Mouse (Mus musculus) liver, adult 2 months (tissue): ENCODE measurements around the gene Tmem156. TPM values are rescaled to one million over a fixed set of nuclear protein-coding genes. Genes with fewer than 3 reads are reported as not detected.

Experiments
- DNase-seq: peaks from one replicate; pipeline ENCODE4 v3.0.0-alpha.2; 2011; ENCODE audit warnings: low read depth, low spot score; ENCODE audit errors: extremely low read depth
- H3K27ac ChIP-seq: fragments of 200-500 bp; replicated peaks from 2 replicates; pipeline ENCODE4 v1.5.1; 2012; ENCODE audit warnings: low read depth, mild to moderate bottlenecking, control low read depth, inconsistent platforms, low read length; ENCODE audit not compliant: insufficient read depth
- H3K27me3 ChIP-seq: fragments of 200-500 bp; 2 replicates; pipeline ENCODE4 v1.6.1; 2012; ENCODE audit warnings: mild to moderate bottlenecking, moderate library complexity, low read length, inconsistent platforms; ENCODE audit not compliant: control insufficient read depth, insufficient read depth
- H3K36me3 ChIP-seq: fragments of 200-500 bp; 2 replicates; pipeline ENCODE4 v1.6.1; 2012; ENCODE audit warnings: low read length, inconsistent platforms; ENCODE audit not compliant: control insufficient read depth, insufficient read depth
- H3K4me1 ChIP-seq: fragments of 200-500 bp; 2 replicates; pipeline ENCODE4 v1.6.1; 2011; ENCODE audit warnings: low read length; ENCODE audit not compliant: control insufficient read depth, insufficient read depth
- H3K4me3 ChIP-seq: fragments of 200-500 bp; 2 replicates; pipeline ENCODE4 v1.5.1; 2011; ENCODE audit warnings: low read depth, mild to moderate bottlenecking, control low read depth, low read length, moderate library complexity; ENCODE audit not compliant: insufficient read depth
- H3K79me2 ChIP-seq: fragments of 200-500 bp; 2 replicates; pipeline ENCODE4 v1.6.1; 2012; ENCODE audit warnings: inconsistent platforms, mild to moderate bottlenecking, low read length, moderate library complexity; ENCODE audit not compliant: control insufficient read depth, insufficient read depth
- H3K9ac ChIP-seq: fragments of 200-500 bp; 2 replicates; pipeline ENCODE4 v1.6.1; 2012; ENCODE audit warnings: low read depth, mild to moderate bottlenecking, control low read depth, inconsistent platforms, low read length
- CTCF ChIP-seq: fragments of 200-500 bp; IDR thresholded peaks from 2 replicates; pipeline ENCODE4 v1.5.1; 2011; ENCODE audit warnings: low read depth, low read length, control low read depth
- POLR2A ChIP-seq: fragments of 200-500 bp; IDR thresholded peaks from 2 replicates; pipeline ENCODE4 v1.6.1; 2011; ENCODE audit warnings: low read length, control low read depth; ENCODE audit not compliant: insufficient read depth; ENCODE audit errors: extremely low read depth
- WGBS: fragments of 180-500 bp; shearing (Covaris S2); methylation state at CpG from one replicate; pipeline ENCODE4 v1.1.7; 2018; 5-methylcytosine and 5-hydroxymethylcytosine counted together
- polyA plus RNA-seq: library from polyadenylated mRNA; depleted of rRNA; stranded (reverse); fragments of >200 nt; gene quantifications from 2 replicates; pipeline ENCODE4 v1.2.3, GENCODE M21; 2012
- total RNA-seq: library from RNA; depleted of rRNA; stranded (reverse); fragments of >200 nt; gene quantifications from 2 replicates; pipeline ENCODE4 v1.2.3, GENCODE M21; 2014

Tmem156 gene
- total and polyA plus RNA-seq, 2 experiments, result 0.65 TPM; not detected in 1

DNA sequence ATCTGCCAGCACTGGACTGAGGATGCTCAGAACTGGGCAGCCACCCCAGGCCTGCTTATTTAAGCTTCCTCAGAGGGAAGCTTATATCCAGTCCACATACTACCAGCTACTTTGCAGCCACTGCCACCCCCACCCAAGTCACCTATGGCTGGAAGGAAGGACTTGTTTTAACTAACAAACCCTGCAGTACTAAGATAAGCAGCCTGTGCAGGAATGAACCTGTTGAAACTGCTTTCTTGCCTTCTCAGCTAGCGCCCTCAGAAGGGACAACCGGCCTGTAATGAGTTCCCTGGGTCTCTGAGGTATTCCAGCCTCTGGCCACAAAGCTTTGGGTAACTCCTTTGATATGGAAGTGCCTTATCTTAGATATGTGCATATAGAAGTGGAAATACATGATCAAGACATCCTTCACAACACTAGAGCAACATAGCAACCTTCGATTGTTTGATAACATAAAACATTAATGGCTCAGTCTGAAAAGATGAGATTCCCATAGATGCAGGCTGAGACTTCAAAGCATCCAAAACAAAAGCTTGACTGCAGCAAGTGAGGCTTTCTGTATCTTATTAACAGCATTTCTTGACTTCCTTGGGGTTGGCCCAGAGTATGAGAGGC lies 10.2 kb upstream of the Tmem156 start:
- TF ChIP-seq CTCF, result no peak
- H3K4me3 ChIP-seq, result no peak overlapping the region
- H3K9ac ChIP-seq, result no peak overlapping the region
- H3K4me1 ChIP-seq, result peaks cover 7% of the 10 kb centered on the region; the same call in 1 of the 2 replicates
- 89% methylated on average over 3 of the region's 3 CpGs for WGBS
- no peaks in the 10 kb centered on the region for H3K36me3 ChIP-seq
- no peaks in the 10 kb centered on the region for H3K79me2 ChIP-seq
- DNase-seq, result no peak
- no peaks in the 10 kb centered on the region for H3K27me3 ChIP-seq
- H3K27ac ChIP-seq, result no peak overlapping the region

DNA sequence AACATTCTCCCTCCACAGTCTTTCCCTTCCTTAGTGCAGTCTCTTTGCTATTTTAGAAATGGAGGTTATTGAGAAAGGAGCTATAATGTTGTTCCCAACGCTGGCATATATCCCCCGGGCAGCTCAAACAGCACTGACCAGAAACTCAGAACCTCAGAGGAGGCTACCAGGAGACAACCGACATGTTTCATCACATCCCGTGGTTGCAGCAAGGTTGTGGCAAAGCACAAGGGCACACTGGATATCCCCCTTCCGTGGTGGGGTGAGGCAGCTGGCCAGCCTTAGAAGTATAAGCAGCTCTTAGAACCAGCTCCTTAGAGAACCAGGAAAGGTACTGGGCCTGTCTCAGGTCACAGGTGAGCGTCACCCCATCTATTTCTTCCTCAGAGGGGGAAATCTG lies 9.7 kb upstream of the Tmem156 start:
- Histone ChIP-seq H3K79me2 (no peaks in the 10 kb centered on the region), H3K4me3 (no peak overlapping the region), H3K36me3 (no peaks in the 10 kb centered on the region), H3K27ac (no peak overlapping the region), H3K9ac (no peak overlapping the region), H3K4me1 (peaks cover 6% of the 10 kb centered on the region; the same call in 1 of the 2 replicates), H3K27me3 (no peaks in the 10 kb centered on the region)
- 92% methylated on average over 6 of the region's 6 CpGs for WGBS
- no peak for DNase-seq
- TF ChIP-seq POLR2A, result no peak
- no peak for TF ChIP-seq CTCF

DNA sequence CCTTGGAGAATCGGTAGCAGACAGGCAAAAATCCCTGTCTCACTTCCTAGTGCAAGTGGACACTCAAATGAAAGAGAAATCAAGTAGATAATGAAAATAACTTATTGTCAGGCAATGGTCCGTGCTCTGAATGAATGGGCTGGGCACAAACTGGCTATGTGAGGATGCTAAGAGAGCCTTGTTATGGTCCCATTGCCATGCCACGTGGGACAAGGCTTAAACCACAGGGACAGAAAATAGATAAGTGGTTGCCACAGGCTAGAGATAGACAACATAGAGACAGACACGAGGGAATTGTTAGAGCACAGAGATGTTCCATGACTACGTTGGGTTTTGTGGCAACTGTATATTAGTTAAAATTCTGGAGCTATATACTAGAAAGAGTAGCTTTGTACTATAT lies 9.3 kb upstream of the Tmem156 start:
- no peak for DNase-seq
- WGBS, result 71% methylated on average over 5 of the region's 5 CpGs
- TF ChIP-seq CTCF (no peak), POLR2A (no peak)
- no peaks in the 10 kb centered on the region for H3K79me2 ChIP-seq
- H3K36me3 ChIP-seq, result no peaks in the 10 kb centered on the region
- no peak overlapping the region for H3K27ac ChIP-seq
- peaks cover 6% of the 10 kb centered on the region; the same call in 1 of the 2 replicates for H3K4me1 ChIP-seq
- H3K4me3 ChIP-seq, result no peak overlapping the region
- H3K27me3 ChIP-seq, result no peaks in the 10 kb centered on the region
- H3K9ac ChIP-seq, result no peak overlapping the region

DNA sequence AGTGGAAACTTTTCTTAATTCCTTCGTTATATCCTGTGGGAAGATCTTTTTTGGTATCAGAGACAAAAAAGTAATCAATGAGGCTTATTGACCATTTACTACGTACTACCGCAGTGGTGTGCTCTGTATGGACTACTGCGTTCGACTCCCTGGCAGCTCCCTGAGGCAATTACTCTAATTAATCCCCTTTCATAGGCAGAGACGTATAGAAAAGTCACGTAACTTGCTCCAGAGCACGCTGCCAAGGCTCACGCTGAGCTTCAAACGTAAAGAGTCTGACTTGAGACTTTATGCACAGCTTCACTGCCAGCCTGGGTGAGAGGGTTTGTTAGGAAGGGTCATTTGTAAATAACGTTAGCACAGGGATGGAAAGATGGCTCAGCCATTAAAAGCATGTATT lies 8.1 kb upstream of the Tmem156 start:
- H3K4me1 ChIP-seq, result peaks cover 6% of the 10 kb centered on the region; the same call in 1 of the 2 replicates
- no peaks in the 10 kb centered on the region for H3K36me3 ChIP-seq
- TF ChIP-seq CTCF (no peak), POLR2A (no peak)
- 91% methylated on average over 11 of the region's 11 CpGs for whole genome bisulfite sequencing
- H3K4me3 ChIP-seq, result no peak overlapping the region
- H3K27me3 ChIP-seq, result no peaks in the 10 kb centered on the region
- H3K27ac ChIP-seq, result no peak overlapping the region
- no peak overlapping the region for H3K9ac ChIP-seq
- H3K79me2 ChIP-seq, result no peaks in the 10 kb centered on the region
- DNase-seq, result no peak

GRCm38 (mm10) chr5:65097457-65097856 lies 5.5 kb upstream of the Tmem156 start:
- TF ChIP-seq POLR2A, result no peak
- no peak for TF ChIP-seq CTCF
- DNase-seq, result peak; percentile 89
- Histone ChIP-seq H3K79me2 (no peaks in the 10 kb centered on the region), H3K9ac (no peak overlapping the region), H3K4me1 (peaks cover 6% of the 10 kb centered on the region; the same call in 1 of the 2 replicates), H3K4me3 (no peak overlapping the region), H3K27ac (peak overlapping the region; percentile 36), H3K36me3 (no peaks in the 10 kb centered on the region), H3K27me3 (no peaks in the 10 kb centered on the region)
- 45% methylated on average over 5 of the region's 5 CpGs for WGBS

DNA sequence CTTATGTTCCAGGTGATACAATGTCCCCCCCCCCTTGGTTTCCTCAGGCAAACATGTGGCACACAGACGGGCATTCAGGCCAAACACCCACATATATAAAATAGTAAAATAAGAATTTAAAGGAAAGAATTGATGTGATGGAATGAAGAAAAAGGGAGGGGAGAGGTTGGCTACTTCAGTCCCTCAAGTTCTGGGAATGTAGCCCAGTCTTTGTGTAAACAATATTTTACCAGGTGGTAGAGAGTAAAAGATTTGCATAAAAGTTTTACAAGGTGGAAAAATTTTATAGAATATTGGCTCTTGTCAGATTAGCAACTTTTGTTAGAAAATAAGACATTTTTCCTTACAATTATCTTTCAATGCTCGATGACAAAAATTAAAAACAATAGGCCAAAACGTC lies 4.9 kb upstream of the Tmem156 start:
- H3K36me3 ChIP-seq, result no peaks in the 10 kb centered on the region
- no peak for TF ChIP-seq CTCF
- no peak for TF ChIP-seq POLR2A
- 80% methylated on average over 3 of the region's 3 CpGs for WGBS

More for the DNA sequence above, 4.9 kb upstream of the Tmem156 start:
- DNase-seq, result peak; percentile 38
- H3K27me3 ChIP-seq, result no peaks in the 10 kb centered on the region
- H3K4me3 ChIP-seq, result no peak overlapping the region
- no peak overlapping the region for H3K9ac ChIP-seq
- H3K27ac ChIP-seq, result no peak overlapping the region
- no peaks in the 10 kb centered on the region for H3K79me2 ChIP-seq
- H3K4me1 ChIP-seq, result peaks cover 7% of the 10 kb centered on the region; the same call in 1 of the 2 replicates
